Mouse (Mus musculus) liver, embryonic 14.5 days (tissue): ENCODE data around the gene Mre11a.

ENCODE experiments used
- CTCF ChIP-seq: IDR thresholded peaks from 2 replicates; pipeline ENCODE4 v1.5.1; 2016; ENCODE audit warnings: antibody characterized with exemption, low read depth, control low read depth
- EP300 ChIP-seq: IDR thresholded peaks from 2 replicates; pipeline ENCODE4 v1.6.1; 2016; ENCODE audit warnings: antibody characterized with exemption, low read depth

DNA sequence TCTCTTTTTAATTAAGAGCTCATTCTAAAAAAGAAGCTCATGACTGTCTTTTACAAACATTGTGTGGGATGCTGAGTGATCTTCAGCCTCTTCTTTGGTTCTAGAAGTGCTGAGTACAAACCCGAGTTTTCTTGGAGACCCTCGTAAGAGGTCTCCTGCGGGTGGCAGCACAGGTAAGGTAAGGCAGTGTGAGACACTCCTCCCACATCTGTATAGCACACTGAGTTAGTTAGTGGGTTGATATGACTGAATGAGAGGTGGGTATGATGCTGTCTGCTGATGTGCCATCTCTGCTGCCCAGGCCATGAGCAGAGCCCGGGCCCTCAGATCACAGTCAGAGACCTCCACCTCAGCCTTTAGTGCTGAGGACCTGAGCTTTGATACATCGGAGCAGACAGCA is 40.4 kb downstream of the Mre11a start:
- TF ChIP-seq CTCF: no peak
- no peak for TF ChIP-seq EP300
